Mouse (Mus musculus): Measurements from ENCODE around the gene Smco4.

DNA sequence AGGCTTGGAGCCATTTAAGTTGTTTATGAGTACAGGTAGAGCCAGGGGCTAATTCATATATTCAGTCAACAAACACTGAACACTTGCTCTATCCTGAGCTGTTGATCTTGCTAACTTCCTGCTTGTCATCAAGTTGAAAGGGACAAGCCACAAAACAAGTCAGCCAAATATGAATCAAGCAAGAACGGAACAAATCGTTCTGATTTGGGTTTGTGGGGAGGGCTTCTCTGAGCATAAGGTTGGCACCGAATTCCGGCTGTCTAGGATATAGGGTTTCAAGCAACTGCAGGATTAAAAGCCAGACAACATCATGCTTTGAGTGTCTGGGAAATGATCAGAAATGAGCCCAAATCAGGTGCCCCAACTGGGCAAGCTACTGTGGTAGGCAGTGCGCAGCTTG lies 88.8 kb downstream of the Smco4 start:
- TF ChIP-seq CTCF (IDR thresholded peaks at IDR 0.05; ENCODE audit: low read depth, low read length) (no peak), POLR2A (IDR thresholded peaks at IDR 0.05; ENCODE audit: borderline replicate concordance, low read depth, low read length) (no peak)
